Mouse (Mus musculus): ENCODE data around the gene Akt3.

The Akt3 gene

GRCm38 (mm10) chr1:177258034-177258342 is at the start of gene Akt3:
Gene Akt3, minus strand, starts transcription at chr1:177258203.
- no peak for DNase-seq (ENCODE audit: low read depth)

- no peak for DNase-seq (ENCODE audit: low read depth)
These were observed 49.5 kb upstream of the Akt3 start for GRCm38 (mm10) chr1:177307549-177307948.

GRCm38 (mm10) chr1:177298231-177298630 is 40.2 kb upstream of the Akt3 start:
- DNase-seq (ENCODE audit: low read depth) = no peak

GRCm38 (mm10) chr1:177286764-177287163 is 28.8 kb upstream of the Akt3 start:
- no peak for DNase-seq (ENCODE audit: low read depth)

GRCm38 (mm10) chr1:177281925-177282324 is 23.9 kb upstream of the Akt3 start:
- DNase-seq (ENCODE audit: low read depth) = no peak

GRCm38 (mm10) chr1:177277361-177277760 is 19.4 kb upstream of the Akt3 start:
- DNase-seq (ENCODE audit: low read depth) = no peak

- no peak for DNase-seq (ENCODE audit: low read depth)
These were observed 9.6 kb upstream of the Akt3 start for GRCm38 (mm10) chr1:177267645-177268044.

- no peak for DNase-seq (ENCODE audit: low read depth)
These were observed 4.9 kb upstream of the Akt3 start for GRCm38 (mm10) chr1:177262926-177263325.

- DNase-seq (ENCODE audit: low read depth) = peak; percentile 41
These were observed 2.8 kb upstream of the Akt3 start for GRCm38 (mm10) chr1:177260796-177261195.

- DNase-seq (ENCODE audit: low read depth) = no peak
These were observed 1.1 kb upstream of the Akt3 start for GRCm38 (mm10) chr1:177259038-177259600.

GRCm38 (mm10) chr1:177258343-177259037 is 487 bp upstream of the Akt3 start:
- DNase-seq (ENCODE audit: low read depth) = peak; percentile 85

- DNase-seq (ENCODE audit: low read depth) = peak; percentile 82
These were observed 597 bp downstream of the Akt3 start for GRCm38 (mm10) chr1:177257178-177258033.

GRCm38 (mm10) chr1:177248638-177249037 is 9.4 kb downstream of the Akt3 start:
- peak; percentile 20 for DNase-seq (ENCODE audit: low read depth)

- DNase-seq (ENCODE audit: low read depth) = no peak
These were observed 19.6 kb downstream of the Akt3 start for GRCm38 (mm10) chr1:177238368-177238767.

- no peak for DNase-seq (ENCODE audit: low read depth)
These were observed 21.3 kb downstream of the Akt3 start for GRCm38 (mm10) chr1:177236695-177237094.

- no peak for DNase-seq (ENCODE audit: low read depth)
These were observed 21.8 kb downstream of the Akt3 start for GRCm38 (mm10) chr1:177236249-177236648.

GRCm38 (mm10) chr1:177234462-177234861 is 23.5 kb downstream of the Akt3 start:
- no peak for DNase-seq (ENCODE audit: low read depth)

- no peak for DNase-seq (ENCODE audit: low read depth)
These were observed 26.9 kb downstream of the Akt3 start for GRCm38 (mm10) chr1:177231122-177231521.

GRCm38 (mm10) chr1:177198978-177199377 is 59.0 kb downstream of the Akt3 start:
- DNase-seq (ENCODE audit: low read depth) = no peak

GRCm38 (mm10) chr1:177195224-177195623 is 62.8 kb downstream of the Akt3 start:
- peak; percentile 9 for DNase-seq (ENCODE audit: low read depth)

- no peak for DNase-seq (ENCODE audit: low read depth)
These were observed 63.7 kb downstream of the Akt3 start for GRCm38 (mm10) chr1:177194324-177194723.

GRCm38 (mm10) chr1:177191623-177192022 is 66.4 kb downstream of the Akt3 start:
- DNase-seq (ENCODE audit: low read depth) = no peak

GRCm38 (mm10) chr1:177190358-177190757 is 67.6 kb downstream of the Akt3 start:
- DNase-seq (ENCODE audit: low read depth) = no peak

Data from induced T-regulatory cell, adult 2 months (primary cell).